Mouse (Mus musculus) cerebellum, adult (tissue): Measurements from ENCODE around the gene Nfix.

Source experiments
- ATAC-seq: cut with Nextera tagmentation; 2 replicates; pipeline ENCODE4 v1.9.2; 2017; ENCODE audit warnings: mild to moderate bottlenecking, moderate library complexity, mixed read lengths; ENCODE audit not compliant: insufficient number of reproducible peaks, low FRiP score, low TSS enrichment

The Nfix gene

GRCm38 (mm10) chr8:84743054-84743415 is 57.1 kb downstream of the Nfix start:
- no peak for ATAC-seq

DNA sequence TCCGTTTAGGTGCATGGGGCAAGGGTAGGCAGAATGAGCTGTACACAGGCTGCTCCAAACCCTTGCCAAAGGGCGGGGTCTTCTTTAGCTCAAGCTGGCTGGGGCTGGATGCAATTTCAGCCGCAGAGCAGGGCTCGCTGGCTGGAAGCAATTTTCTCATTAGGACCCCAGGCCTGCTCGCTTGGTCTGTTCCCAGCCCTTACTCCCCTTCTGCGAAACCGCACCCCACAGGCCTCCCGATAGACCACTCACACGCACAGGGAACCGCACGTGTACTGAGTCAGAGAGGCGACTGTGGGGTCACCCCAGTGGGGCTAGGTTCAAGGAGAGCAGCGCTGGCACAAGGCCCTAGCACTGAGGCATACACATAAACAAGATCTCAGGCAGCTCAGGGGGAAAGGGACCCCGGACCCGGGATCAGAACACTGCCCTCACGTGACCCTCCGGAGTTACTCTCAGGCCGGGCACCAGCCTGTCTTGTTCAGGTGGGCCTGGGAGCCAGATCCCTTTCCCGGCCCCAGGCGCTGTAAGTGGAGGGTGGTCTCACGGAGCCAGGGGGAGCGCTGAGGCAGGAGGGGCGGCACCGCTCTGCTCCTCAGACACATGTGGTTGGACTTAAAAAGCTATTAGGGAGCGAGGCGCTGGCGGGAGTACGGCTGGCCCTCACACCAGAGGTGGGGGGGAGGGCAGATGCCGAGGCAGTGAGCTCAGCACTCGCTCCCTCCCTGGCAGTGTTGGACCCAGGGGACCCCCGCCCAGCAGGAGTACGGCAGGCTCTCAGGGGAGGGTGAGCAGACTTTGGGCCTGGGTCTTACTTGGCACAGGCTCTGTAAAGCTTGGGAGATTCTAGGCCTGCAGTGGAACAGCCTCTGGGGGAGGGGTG is 57.7 kb downstream of the Nfix start:
- no peak for ATAC-seq

DNA sequence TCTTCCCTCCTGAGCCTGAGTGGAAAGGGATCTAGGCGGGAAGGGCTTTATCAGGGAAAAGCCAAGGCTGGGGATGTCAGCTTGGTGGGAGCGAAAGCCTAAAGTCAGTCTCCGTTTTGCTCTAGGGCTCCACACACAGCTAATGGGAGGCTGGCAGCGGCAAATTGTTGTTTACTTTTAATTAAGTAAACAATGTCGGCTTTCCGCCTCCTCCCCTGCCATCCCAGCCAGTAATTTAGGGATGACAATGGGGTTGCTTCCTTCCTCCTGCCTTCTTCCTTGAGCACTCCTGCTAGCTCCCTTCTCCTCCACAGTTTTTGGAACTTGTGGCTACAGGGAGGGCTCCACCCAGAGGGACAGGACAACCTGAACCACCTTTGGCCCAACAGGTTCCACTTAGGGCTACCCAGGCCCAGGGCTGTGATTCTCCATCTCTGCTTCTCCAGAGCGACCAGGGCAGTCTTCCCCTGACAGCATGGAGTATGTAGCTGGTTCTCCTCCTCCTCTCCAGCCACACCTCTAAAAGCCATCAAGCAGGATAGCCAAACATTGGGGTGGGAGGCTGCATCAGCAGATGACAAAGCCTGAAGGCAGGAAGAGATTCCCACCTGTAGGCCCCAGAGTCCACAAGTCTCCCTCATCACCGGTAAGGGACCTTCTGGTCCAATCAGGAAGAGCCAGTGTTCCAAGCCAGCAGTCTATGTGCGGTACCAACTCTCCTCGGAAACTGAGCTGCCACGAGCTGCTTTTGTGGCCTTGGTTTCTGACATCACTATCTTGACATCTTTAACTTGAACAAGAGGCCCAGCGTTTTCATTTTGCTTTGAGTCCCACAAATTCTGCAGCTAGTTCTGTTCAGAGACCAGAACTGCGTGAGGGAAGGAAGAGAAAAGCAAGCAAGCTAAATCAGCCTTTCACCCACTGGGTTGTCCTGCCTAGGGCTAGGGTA is 59.0 kb downstream of the Nfix start:
- no peak for ATAC-seq

- ATAC-seq = no peak
Measured at GRCm38 (mm10) chr8:84739401-84739742, 60.8 kb downstream of the Nfix start.

GRCm38 (mm10) chr8:84738715-84739400 is 61.3 kb downstream of the Nfix start:
- no peak for ATAC-seq

DNA sequence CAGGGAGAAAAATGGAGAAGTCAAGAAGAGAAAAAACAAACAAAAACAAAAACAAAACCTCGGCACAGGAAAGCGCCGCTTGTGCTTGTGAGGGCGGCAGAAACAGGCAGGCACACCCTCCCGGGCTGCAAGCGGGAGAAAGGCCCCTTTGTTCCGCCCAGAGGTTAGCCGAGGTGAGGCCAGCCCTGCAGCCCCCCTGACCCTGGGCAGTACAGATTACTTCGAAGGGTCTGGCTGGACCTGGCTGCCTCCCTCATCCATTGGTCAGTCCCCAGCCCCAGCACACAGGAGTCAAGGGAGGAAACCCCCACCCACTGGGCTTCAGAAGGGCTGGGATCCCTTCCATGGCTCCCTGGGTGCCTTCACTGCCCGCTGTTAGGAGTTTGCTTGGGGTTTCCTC is 61.9 kb downstream of the Nfix start:
- ATAC-seq = no peak

- ATAC-seq = 0 out of 2 replicates have a peak, but pooled peaks have one; percentile 18
Measured at GRCm38 (mm10) chr8:84737608-84738007, 62.5 kb downstream of the Nfix start.

DNA sequence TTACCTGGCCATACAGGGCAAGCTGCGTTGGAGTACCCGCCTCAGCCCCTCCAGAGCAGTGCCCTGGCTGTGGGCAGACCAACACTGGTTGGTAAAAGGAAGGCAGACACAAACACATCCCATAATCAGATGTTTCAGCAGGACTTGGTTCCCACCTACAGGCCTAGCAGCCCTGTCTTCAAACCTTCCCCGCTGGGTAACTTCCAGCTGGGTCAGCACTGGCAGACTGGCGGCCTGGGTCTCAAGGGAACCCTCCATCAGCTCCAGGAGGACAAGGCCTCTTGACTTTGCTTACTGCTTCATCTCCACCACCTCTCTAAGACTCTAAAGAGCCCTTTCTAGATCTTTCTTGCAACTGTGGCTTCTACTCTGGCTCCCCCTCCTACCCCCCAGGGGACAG is 63.6 kb downstream of the Nfix start:
- no peak for ATAC-seq

GRCm38 (mm10) chr8:84735597-84735996 is 64.5 kb downstream of the Nfix start:
- ATAC-seq = no peak

DNA sequence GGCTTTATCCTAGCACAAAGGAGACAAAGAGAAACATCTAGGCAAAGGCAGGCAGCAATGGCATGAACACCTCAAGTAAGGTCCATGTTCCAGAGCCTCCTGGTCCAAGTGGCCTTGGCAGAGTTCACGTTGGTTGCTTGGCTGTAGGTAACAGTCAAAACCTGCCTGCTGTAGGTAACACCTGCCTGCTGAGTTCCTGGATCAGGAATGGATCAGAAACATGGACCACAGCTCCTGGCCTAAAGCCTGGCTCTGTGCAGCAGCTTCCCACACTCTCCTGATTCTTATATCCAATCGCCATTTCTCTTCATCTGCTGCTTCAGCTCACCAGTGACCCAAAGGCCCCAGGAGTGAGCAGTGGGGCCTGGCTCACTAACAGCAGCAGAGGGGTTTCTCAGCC is 65.5 kb downstream of the Nfix start:
- no peak for ATAC-seq

- no peak for ATAC-seq
Measured at GRCm38 (mm10) chr8:84733959-84734358, 66.2 kb downstream of the Nfix start.

- no peak for ATAC-seq
Measured at GRCm38 (mm10) chr8:84732996-84733395, 67.1 kb downstream of the Nfix start.

- no peak for ATAC-seq
Measured at GRCm38 (mm10) chr8:84732545-84732944, 67.6 kb downstream of the Nfix start.

- ATAC-seq = no peak
Measured at GRCm38 (mm10) chr8:84731371-84732177, 68.6 kb downstream of the Nfix start.

GRCm38 (mm10) chr8:84730541-84731370 is 69.4 kb downstream of the Nfix start:
- ATAC-seq = no peak

DNA sequence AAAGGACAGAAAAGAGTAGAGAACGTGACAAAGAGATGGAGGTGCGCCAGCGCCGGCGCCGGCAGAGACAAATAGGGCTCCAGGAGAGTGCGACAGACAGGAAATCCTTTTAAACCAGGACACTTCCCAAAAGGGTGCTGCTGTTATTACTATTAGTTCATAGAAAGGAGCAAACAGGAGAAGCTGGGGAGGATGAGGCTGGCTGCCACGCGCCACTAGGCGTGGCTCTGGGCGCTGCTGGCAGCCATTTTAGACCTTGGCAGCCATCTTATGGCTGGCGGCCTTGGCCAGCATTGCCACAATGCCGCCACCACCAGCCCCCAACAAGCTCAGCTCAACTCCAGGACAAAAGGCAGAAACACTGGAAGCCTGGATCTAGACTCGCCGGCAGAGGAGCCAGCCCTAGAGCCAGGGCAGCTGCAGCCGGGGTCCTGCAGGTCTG is 70.2 kb downstream of the Nfix start:
- ATAC-seq = no peak

- ATAC-seq = no peak
Measured at GRCm38 (mm10) chr8:84728474-84728873, 71.7 kb downstream of the Nfix start.

GRCm38 (mm10) chr8:84725941-84726259 is 74.2 kb downstream of the Nfix start:
- no peak for ATAC-seq

DNA sequence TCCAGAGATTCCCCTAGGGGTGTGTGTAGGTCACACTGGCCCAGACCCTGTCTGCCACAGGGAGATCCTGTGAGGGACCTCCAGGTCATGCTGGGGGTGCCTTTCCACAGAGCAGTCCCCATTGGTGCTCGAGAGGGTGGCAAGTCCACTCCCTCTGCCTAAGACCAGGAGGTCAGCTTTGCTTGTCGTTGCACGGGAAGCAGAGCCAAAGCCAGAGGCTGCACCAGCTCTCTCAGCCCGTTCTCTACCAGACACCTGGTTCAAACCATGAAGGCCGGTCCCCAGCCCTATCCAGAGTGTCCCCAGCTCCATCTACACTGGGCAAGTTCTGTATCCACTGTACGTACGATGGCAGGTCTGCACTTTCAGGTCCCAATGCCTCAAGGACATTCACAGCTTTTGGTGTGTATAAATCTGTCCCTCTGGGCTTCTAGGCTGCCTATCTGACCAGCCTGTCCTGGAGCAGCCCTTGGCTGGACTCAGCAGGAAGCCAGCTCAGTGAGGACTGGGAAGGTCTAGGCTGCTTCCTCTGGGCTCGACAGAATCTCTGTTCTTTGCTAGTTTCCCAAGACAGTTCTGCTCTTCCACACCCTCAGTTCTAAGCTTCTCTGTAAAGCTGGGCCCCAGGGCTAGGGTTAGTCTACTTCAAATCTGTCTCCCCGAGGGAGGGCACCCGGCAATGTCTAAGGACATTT is 74.8 kb downstream of the Nfix start:
- ATAC-seq = no peak
